Mouse (Mus musculus) kidney, adult 2 months (tissue): ENCODE measurements around the gene Gsdma.
A peak's percentile ranks its signal among the peaks of the same experiment; 100 is the strongest.

Source experiments
- CTCF ChIP-seq: fragments of 200-500 bp; conservative IDR thresholded peaks from 2 replicates; pipeline ENCODE4 v1.5.1; 2011; ENCODE audit warnings: low read depth, mild to moderate bottlenecking, control low read depth, low read length, moderate library complexity, mixed read lengths; ENCODE audit not compliant: insufficient read depth, insufficient read length
- POLR2A ChIP-seq: fragments of 200-500 bp; IDR thresholded peaks from one replicate; pipeline ENCODE4 v1.6.1; 2011; ENCODE audit warnings: low read depth, low read length, control low read depth

GRCm38 (mm10) chr11:98717904-98718303 lies 53.8 kb downstream of the Gsdma start:
- TF ChIP-seq CTCF (peak; percentile 73), POLR2A (no peak)
